Mouse (Mus musculus): Measurements from ENCODE around the gene Lrmda. TPM values are rescaled to one million over a fixed set of nuclear protein-coding genes. Genes with fewer than 3 reads are reported as not detected.

Lrmda gene
- total and polyA plus RNA-seq, 3 experiments: 5.1 to 5.9 TPM; not detected in 1

GRCm38 (mm10) chr14:23014747-23015286 lies 995.3 kb downstream of the Lrmda start:
- no peak for DNase-seq (ENCODE audit: low read depth, low spot score)
- Histone ChIP-seq H3K27me3 (ENCODE audit: control insufficient read depth in 1 of 2, insufficient read depth in 2 of 2, low read length in 2 of 2) (no peaks in the 10 kb centered on the region), H3K79me2 (ENCODE audit: control insufficient read depth, insufficient read depth, low read length, poor library complexity) (no peaks in the 10 kb centered on the region), H3K4me1 (ENCODE audit: control insufficient read depth in 1 of 2, insufficient read depth in 2 of 2, low read length in 2 of 2) (no peaks in the 10 kb centered on the region), H3K36me3 (ENCODE audit: control insufficient read depth in 1 of 2, insufficient read depth in 2 of 2, low read length in 2 of 2) (no peaks in the 10 kb centered on the region), H3K27ac (ENCODE audit: control insufficient read depth, low read depth, low read length) (no peak overlapping the region), H3K9me3 (replicated peaks; ENCODE audit: insufficient read depth, low read length) (no peaks in the 10 kb centered on the region), H3K9ac (ENCODE audit: control insufficient read depth, low read depth, low read length, poor library complexity, severe bottlenecking) (no peak overlapping the region), H3K4me3 (ENCODE audit: control insufficient read depth in 1 of 2, insufficient read depth in 1 of 2, low read depth in 2 of 2, low read length in 2 of 2) (no peak overlapping the region)
- TF ChIP-seq MYB (IDR thresholded peaks at IDR 0.05; ENCODE audit: low read depth, low read length) (no peak), HCFC1 (IDR thresholded peaks at IDR 0.05; ENCODE audit: low read depth, low read length) (no peak), CHD2 (IDR thresholded peaks at IDR 0.05; ENCODE audit: low read length) (no peak), ETS1 (IDR thresholded peaks at IDR 0.05; ENCODE audit: low read depth, low read length) (no peak), ZMIZ1 (IDR thresholded peaks at IDR 0.05; ENCODE audit: low read depth, low read length) (no peak), POLR2AphosphoS5 (IDR thresholded peaks at IDR 0.05; ENCODE audit: borderline replicate concordance, low read depth, low read length) (no peak), E2F4 (IDR thresholded peaks at IDR 0.05; ENCODE audit: borderline replicate concordance, low read depth, low read length) (no peak), POLR2A (IDR thresholded peaks at IDR 0.05; ENCODE audit: control insufficient read depth in 1 of 2, insufficient read depth in 1 of 2, low read depth in 1 of 2, low read length in 2 of 2, poor library complexity in 1 of 2) (no peak), BHLHE40 (IDR thresholded peaks at IDR 0.05; ENCODE audit: borderline replicate concordance, low read depth, low read length) (no peak), ZKSCAN1 (IDR thresholded peaks at IDR 0.05; ENCODE audit: low read depth, low read length) (no peak), ZC3H11A (IDR thresholded peaks at IDR 0.05; ENCODE audit: low read depth, low read length) (no peak), MAX (IDR thresholded peaks at IDR 0.05; ENCODE audit: low read length) (no peak), EP300 (IDR thresholded peaks at IDR 0.05; ENCODE audit: low read depth in 1 of 2, low read length in 2 of 2) (no peak), GATA1 (IDR thresholded peaks at IDR 0.05; ENCODE audit: low read depth, low read length) (no peak), ZNF384 (IDR thresholded peaks at IDR 0.05; ENCODE audit: low read depth, low read length) (no peak), UBTF (IDR thresholded peaks at IDR 0.05; ENCODE audit: borderline replicate concordance, insufficient read depth, low read depth, low read length) (no peak), MEF2A (IDR thresholded peaks at IDR 0.05; ENCODE audit: extremely low read depth, insufficient replicate concordance, low read depth, low read length, poor library complexity, severe bottlenecking) (no peak)

- no peak overlapping the region for H3K27ac ChIP-seq (ENCODE audit: control insufficient read depth, low read depth, low read length)
- no peak for TF ChIP-seq CTCF (IDR thresholded peaks at IDR 0.05 in 2 of 3, conservative IDR thresholded peaks at IDR 0.05 in 1 of 3; ENCODE audit: control insufficient read depth in 1 of 3, insufficient read depth in 1 of 3, low read depth in 2 of 3, low read length in 3 of 3, poor library complexity in 1 of 3, severe bottlenecking in 1 of 3)
- TF ChIP-seq NELFE (IDR thresholded peaks at IDR 0.05; ENCODE audit: low read depth, low read length): no peak
- no peaks in the 10 kb centered on the region for H3K79me2 ChIP-seq (ENCODE audit: control insufficient read depth, insufficient read depth, low read length, poor library complexity)
- no peaks in the 10 kb centered on the region for H3K27me3 ChIP-seq (ENCODE audit: control insufficient read depth in 1 of 2, insufficient read depth in 2 of 2, low read length in 2 of 2)
- no peak for DNase-seq (ENCODE audit: low read depth, low spot score)
- no peak overlapping the region for H3K9ac ChIP-seq (ENCODE audit: control insufficient read depth, low read depth, low read length, poor library complexity, severe bottlenecking)
- no peak overlapping the region for H3K4me3 ChIP-seq (ENCODE audit: control insufficient read depth in 1 of 2, insufficient read depth in 1 of 2, low read depth in 2 of 2, low read length in 2 of 2)
- H3K4me1 ChIP-seq (ENCODE audit: control insufficient read depth in 1 of 2, insufficient read depth in 2 of 2, low read length in 2 of 2): no peaks in the 10 kb centered on the region
- H3K9me3 ChIP-seq (replicated peaks; ENCODE audit: insufficient read depth, low read length): no peaks in the 10 kb centered on the region
- H3K36me3 ChIP-seq (ENCODE audit: control insufficient read depth in 1 of 2, insufficient read depth in 2 of 2, low read length in 2 of 2): no peaks in the 10 kb centered on the region
Measured at GRCm38 (mm10) chr14:23015321-23016067, 996.0 kb downstream of the Lrmda start.
